Mouse (Mus musculus): ENCODE results near the gene Hgd. TPM values are rescaled to one million over a fixed set of nuclear protein-coding genes. Genes with fewer than 3 reads are reported as not detected.

Hgd gene
- total RNA-seq (2023), result not detected

GRCm38 (mm10) chr16:37579994-37580393 is at the start of gene Hgd:
Gene Hgd (plus strand): TSS chr16:37580153.

DNA sequence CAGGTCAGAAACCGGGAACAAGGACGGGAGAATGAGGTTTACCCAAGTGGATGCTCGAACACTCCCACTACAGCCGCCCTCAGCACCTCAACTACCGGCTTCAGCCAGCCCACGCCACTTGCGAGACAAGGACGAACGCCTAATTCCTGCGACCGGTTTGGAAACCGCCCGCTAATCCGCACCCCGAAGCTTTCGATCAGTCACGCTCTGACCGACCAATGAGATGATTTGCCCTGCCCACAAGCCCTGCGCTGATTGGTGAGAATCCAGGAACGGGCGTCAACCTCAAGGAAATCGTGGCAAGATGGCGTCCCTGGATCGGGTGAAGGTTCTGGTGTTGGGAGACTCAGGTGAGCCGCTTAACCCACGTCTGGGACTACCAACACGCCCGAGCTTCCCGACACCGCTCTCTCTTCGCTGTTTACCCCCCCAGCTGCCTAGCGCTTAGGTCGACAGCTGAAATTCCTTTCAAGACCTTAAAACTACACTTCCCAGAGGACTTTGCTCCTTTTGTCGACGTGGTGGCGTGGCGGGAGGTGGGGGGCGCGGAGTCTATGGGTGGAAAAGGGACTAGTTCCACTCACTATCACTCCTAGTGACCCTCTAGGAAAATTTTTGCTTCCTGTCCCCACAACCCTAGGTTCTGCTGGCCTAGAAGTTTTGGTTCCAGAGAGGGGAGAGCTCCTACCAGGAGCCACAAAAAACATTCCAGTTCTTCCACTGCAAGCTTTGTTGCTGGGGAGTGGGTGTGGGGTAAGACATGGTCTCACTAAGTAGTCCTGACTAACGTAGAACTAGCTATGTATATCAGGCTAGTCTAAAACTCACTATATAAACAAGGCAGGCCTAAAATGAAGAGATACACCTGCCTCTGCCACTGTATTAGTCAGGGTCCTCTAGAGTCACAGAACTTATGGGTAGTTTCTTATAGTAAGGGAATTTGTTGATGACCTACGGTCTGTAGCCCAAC is 40.1 kb upstream of the Hgd start, which contains the start of the genes Gtf2e1 and Rabl3:
TSS of gene Gtf2e1 (minus strand) at position 179 of the 970 bp plus-strand sequence.
TSS of gene Rabl3 (plus strand) at position 275 of the 970 bp plus-strand sequence.

DNA sequence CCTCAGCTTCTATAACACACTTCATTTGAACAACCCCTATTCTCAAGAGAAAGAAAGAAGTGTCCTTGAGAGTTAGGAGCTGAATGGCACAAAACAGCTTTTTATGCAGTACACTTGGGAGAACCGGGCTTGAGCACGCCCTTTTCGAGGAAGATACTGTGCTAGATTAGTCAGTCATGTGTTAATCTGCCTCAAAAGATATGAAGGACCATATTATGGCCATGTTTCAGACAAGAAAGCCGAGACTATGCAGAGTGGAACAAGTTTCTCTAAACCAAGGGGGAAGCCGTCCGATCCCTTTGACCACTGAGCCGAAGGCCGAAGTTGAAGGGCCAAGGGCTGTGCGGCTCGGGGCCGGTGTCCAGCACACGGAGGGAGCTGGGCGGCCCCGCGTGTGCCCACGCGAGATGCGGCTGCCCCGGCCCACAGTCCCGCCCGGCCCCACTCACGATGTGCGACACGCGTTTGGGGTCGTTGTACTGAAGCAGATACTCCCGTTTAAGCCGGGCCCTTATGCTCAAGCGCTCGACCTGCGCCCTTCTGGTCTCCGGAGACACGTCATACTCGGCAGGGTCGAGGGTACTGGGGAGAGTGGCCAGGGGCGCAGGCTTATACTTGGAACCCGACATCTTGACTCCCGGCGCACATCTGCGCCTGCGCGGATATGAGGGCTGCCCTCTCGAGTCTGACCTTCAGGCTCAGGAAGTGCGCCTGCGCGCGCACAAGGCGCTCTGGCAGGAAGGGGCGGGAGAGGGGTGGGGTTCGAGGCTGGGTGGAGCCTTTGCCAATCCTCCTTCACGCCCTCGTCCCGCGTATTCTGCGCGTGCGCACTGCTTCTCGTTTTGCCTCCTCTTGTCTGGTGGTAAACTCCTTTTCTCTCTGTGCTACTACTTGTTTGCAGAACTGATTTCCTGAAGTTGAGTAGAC is 74.0 kb downstream of the Hgd start, which contains the start of gene Ndufb4:
TSS of gene Ndufb4 (minus strand) at position 723 of the 927 bp plus-strand sequence.

Other genes with a start within 250 kb of the Hgd start
- not detected for gene Stxbp5l, start 195.2 kb upstream of the Hgd start, total RNA-seq (2023)
- 10 to 100 TPM; 13.4 to 13.6 TPM for gene Gtf2e1, start 40.4 kb upstream of the Hgd start, total RNA-seq (2023)
- gene Rabl3, start 40.3 kb upstream of the Hgd start, total RNA-seq (2023), result 10 to 100 TPM in 1 of 2 experiments, 1 to 10 TPM in 1; 9.2 to 12.5 TPM
- 10 to 100 TPM; 47.5 to 52.5 TPM for gene Ndufb4, start 74.3 kb downstream of the Hgd start, total RNA-seq (2023)
- under 1 TPM in 1 of 2 experiments, not detected in 1; 0.83 TPM for gene Fstl1, start 196.7 kb downstream of the Hgd start, total RNA-seq (2023)

Measured in T-cell, adult 66 days (primary cell).